Mouse (Mus musculus) liver, adult 2 months (tissue): ENCODE data around the gene Meiob.

Experiments
- CTCF ChIP-seq: fragments of 200-500 bp; IDR thresholded peaks from 2 replicates; pipeline ENCODE4 v1.5.1; 2011; ENCODE audit warnings: low read depth, low read length, control low read depth
- POLR2A ChIP-seq: fragments of 200-500 bp; IDR thresholded peaks from 2 replicates; pipeline ENCODE4 v1.6.1; 2011; ENCODE audit warnings: low read length, control low read depth; ENCODE audit not compliant: insufficient read depth; ENCODE audit errors: extremely low read depth

DNA sequence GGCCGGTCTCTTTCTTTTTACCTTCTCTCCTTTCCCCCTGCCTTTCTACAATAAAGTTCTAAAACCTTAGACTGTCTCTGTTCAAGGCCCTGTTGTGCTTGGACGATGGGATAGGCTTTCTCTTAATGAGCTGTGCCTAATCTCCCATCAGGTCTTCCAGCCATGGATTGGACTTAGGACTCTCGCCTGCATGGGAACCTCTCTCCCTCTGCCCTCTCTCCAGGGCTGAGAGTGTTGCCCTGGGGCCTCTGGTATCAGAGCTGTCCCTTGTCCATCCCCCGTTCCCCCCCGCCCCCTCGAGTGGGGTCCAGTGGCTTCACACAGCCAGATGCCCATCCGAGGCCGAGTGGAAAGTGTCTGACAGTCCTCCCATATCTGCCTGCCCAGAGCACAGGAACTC lies 70.9 kb downstream of the Meiob start:
- TF ChIP-seq CTCF = no peak
- TF ChIP-seq POLR2A = no peak
